9 mouse cellular contexts compared by ENCODE assay signal in genomic region chr4:63739524-63739923, GRCm38 (mm10). TPM values are rescaled to one million over a fixed set of nuclear protein-coding genes. Genes with fewer than 3 reads are reported as not detected.
DNase-seq lines count a peak whose midpoint lies in the region; ATAC-seq and TF ChIP-seq lines count a peak whose summit lies in the region.
"Had no signal": no experiment of that assay in that cellular context is flagged by ENCODE, and none has a peak within 500 bp of the region (broad histone marks: within the 10 kb centered on the region; RNA-seq: fewer than 3 reads in every experiment).

No protein-coding gene starts in this region.

- H3K36me3 ChIP-seq in kidney, embryonic 16.5 days (ENCODE audit: insufficient read depth, low read length), result no peaks in the 10 kb centered on the region
- H3K36me3 ChIP-seq: liver, embryonic 13.5 days had no signal

- H3K9ac ChIP-seq in kidney, embryonic 16.5 days (replicated peaks; ENCODE audit: low read length), result no peak overlapping the region
- H3K9ac ChIP-seq: liver, embryonic 13.5 days had no signal

- peak; percentile 51 for DNase-seq in kidney, adult 18-20 months
- DNase-seq in adrenal gland, postnatal 25 days, result peak; percentile 15
- peak; percentile 38 to 54 for DNase-seq in cerebellum, adult 2 months
- peak; percentile 50 to 80 for DNase-seq in kidney, postnatal 25 days
- no peak for DNase-seq in spleen, adult 12 weeks (ENCODE audit: low spot score)
- DNase-seq in ovary, postnatal 36 days (ENCODE audit: low spot score), result no peak
- DNase-seq in lung, postnatal 14 days, result no peak
- DNase-seq: liver, embryonic 13.5 days had no signal

- TF ChIP-seq CTCF in cerebellum, adult 2 months (IDR thresholded peaks at IDR 0.05; ENCODE audit: borderline replicate concordance, insufficient read depth, low read depth, low read length), result no peak

- no peak for ATAC-seq in kidney, embryonic 16.5 days (ENCODE audit: low FRiP score, low TSS enrichment)

- no peaks in the 10 kb centered on the region for H3K9me3 ChIP-seq in kidney, embryonic 16.5 days (ENCODE audit: low read length)
- H3K9me3 ChIP-seq: liver, embryonic 13.5 days had no signal

- no peak for TF ChIP-seq POLR2A in cerebellum, adult 2 months (IDR thresholded peaks at IDR 0.05; ENCODE audit: borderline replicate concordance, insufficient read depth, low read length)

- H3K27ac ChIP-seq in kidney, embryonic 16.5 days (ENCODE audit: low read length), result no peak overlapping the region
- H3K27ac ChIP-seq in cerebellum, adult 2 months (ENCODE audit: insufficient read depth, low read length), result no peak overlapping the region
- H3K27ac ChIP-seq: liver, embryonic 13.5 days had no signal

- no peak overlapping the region for H3K4me3 ChIP-seq in kidney, embryonic 16.5 days (ENCODE audit: low read length)
- H3K4me3 ChIP-seq in cerebellum, adult 2 months (replicated peaks; ENCODE audit: insufficient read depth, low read depth, low read length), result no peak overlapping the region
- H3K4me3 ChIP-seq: liver, embryonic 13.5 days had no signal

- peaks cover 40% of the 10 kb centered on the region for H3K4me1 ChIP-seq in kidney, embryonic 16.5 days (ENCODE audit: insufficient read depth, low read length)
- peaks cover 8% of the 10 kb centered on the region; the same call in 1 of the 2 replicates for H3K4me1 ChIP-seq in cerebellum, adult 2 months (ENCODE audit: control insufficient read depth, insufficient read depth, low read length)
- H3K4me1 ChIP-seq: liver, embryonic 13.5 days had no signal

- 62% methylated on average over 7 of the region's 7 CpGs for WGBS in kidney, embryonic 16.5 days
- WGBS in cerebellum, adult 2 months, result 10% methylated on average over 7 of the region's 7 CpGs

- no peaks in the 10 kb centered on the region for H3K27me3 ChIP-seq in kidney, embryonic 16.5 days (ENCODE audit: insufficient read depth, low read length)
- H3K27me3 ChIP-seq in cerebellum, adult 2 months (ENCODE audit: control insufficient read depth, insufficient read depth, low read length), result no peaks in the 10 kb centered on the region; the same call in 1 of the 2 replicates
- H3K27me3 ChIP-seq: liver, embryonic 13.5 days had no signal

- H3K4me2 ChIP-seq in kidney, embryonic 16.5 days (replicated peaks; ENCODE audit: low read depth, low read length), result no peak overlapping the region
- H3K4me2 ChIP-seq: liver, embryonic 13.5 days had no signal

RNA-seq across cellular contexts. Expression of gene Tnfsf15, which starts 5.4 kb away (rescaled TPM):
- 1.3 TPM in 2 replicates for polyA plus RNA-seq in kidney, embryonic 16.5 days (2015; fragmentation: Nextera tagmentation; extraction: Ambion mirVana)
- total RNA-seq in adrenal gland, postnatal 25 days (2021), result 0.12 TPM in 1 of 2 replicates, not detected in the other
- 0.03 TPM in 2 replicates for polyA plus RNA-seq in cerebellum, adult 2 months (2012; rRNA removed)

Comparison
In these comparisons a context has a peak if more than half of its experiments do, and no peak if none do; other contexts are left out.
1. DNase-seq: peak in kidney, adult 18-20 months (single experiment), adrenal gland, postnatal 25 days (single experiment), cerebellum, adult 2 months (2 of 2) and kidney, postnatal 25 days (2 of 2); none in spleen, adult 12 weeks (single experiment), ovary, postnatal 36 days (single experiment) and lung, postnatal 14 days (single experiment).